ENCODE assay signal across 13 mouse cellular contexts in genomic region chr16:70881098-70881850, GRCm38 (mm10).
DNase-seq lines count a peak whose midpoint lies in the region; ATAC-seq lines count a peak whose summit lies in the region.
"Had no signal": no experiment of that assay in that cellular context is flagged by ENCODE, and none has a peak within 500 bp of the region (broad histone marks: within the 10 kb centered on the region; RNA-seq: fewer than 3 reads in every experiment).

No protein-coding gene starts in this region.

- DNase-seq in layer of hippocampus, postnatal 25 days (ENCODE audit: extremely low spot score in 1 of 2, low spot score in 1 of 2), result peak; percentile 12 to 14
- DNase-seq in layer of hippocampus, adult 11-12 months (ENCODE audit: low spot score), result no peak
- DNase-seq in left cerebral cortex, postnatal 25 days (ENCODE audit: low spot score in 2 of 2), result peak; percentile 27 to 58
- no peak for DNase-seq in adrenal gland, adult 8-10 months
- DNase-seq in thymus, adult 18-20 months, result no peak
- DNase-seq: heart, postnatal 36 days; kidney, postnatal 14 days had no signal

- peak; percentile 66 for ATAC-seq in forebrain, embryonic 13.5 days
- peak; percentile 86 for ATAC-seq in neural tube, embryonic 15.5 days (ENCODE audit: low FRiP score)
- no peak for ATAC-seq in liver, embryonic 12.5 days

- no peaks in the 10 kb centered on the region for H3K27me3 ChIP-seq in forebrain, embryonic 13.5 days
- H3K27me3 ChIP-seq in neural tube, embryonic 15.5 days (replicated peaks), result no peaks in the 10 kb centered on the region
- H3K27me3 ChIP-seq in liver, embryonic 12.5 days (replicated peaks), result no peaks in the 10 kb centered on the region
- H3K27me3 ChIP-seq: CH12.LX had no signal

- H3K9me3 ChIP-seq in forebrain, embryonic 13.5 days (replicated peaks), result no peaks in the 10 kb centered on the region
- no peaks in the 10 kb centered on the region for H3K9me3 ChIP-seq in neural tube, embryonic 15.5 days (replicated peaks)
- no peaks in the 10 kb centered on the region; the same call in 1 of the 2 replicates for H3K9me3 ChIP-seq in liver, embryonic 12.5 days (replicated peaks)

- peak overlapping the region; percentile 41 for H3K4me2 ChIP-seq in forebrain, embryonic 13.5 days
- H3K4me2 ChIP-seq in neural tube, embryonic 15.5 days, result peak overlapping the region; percentile 51
- H3K4me2 ChIP-seq in liver, embryonic 12.5 days, result no peak overlapping the region
- H3K4me2 ChIP-seq: liver, embryonic 11.5 days had no signal

- WGBS in forebrain, embryonic 13.5 days, result 57% methylated on average over 14 of the region's 14 CpGs
- WGBS in neural tube, embryonic 15.5 days, result 40% methylated on average over 14 of the region's 14 CpGs
- WGBS in liver, embryonic 12.5 days (ENCODE audit: insufficient replicate concordance), result 73% methylated on average over 14 of the region's 14 CpGs

- H3K27ac ChIP-seq in forebrain, embryonic 13.5 days, result peak overlapping the region; percentile 26; the same call in 1 of the 2 replicates
- H3K27ac ChIP-seq in neural tube, embryonic 15.5 days (replicated peaks), result peak overlapping the region; percentile 71
- H3K27ac ChIP-seq in liver, embryonic 12.5 days, result no peak overlapping the region
- H3K27ac ChIP-seq: stomach, postnatal 0 days had no signal

- H3K4me1 ChIP-seq in forebrain, embryonic 13.5 days, result peaks cover 12% of the 10 kb centered on the region; the same call in 1 of the 2 replicates
- 0 out of 2 replicates have a peak, but pooled peaks cover 9% of the 10 kb centered on the region for H3K4me1 ChIP-seq in neural tube, embryonic 15.5 days
- H3K4me1 ChIP-seq in liver, embryonic 12.5 days, result no peaks in the 10 kb centered on the region

- H3K4me3 ChIP-seq in forebrain, embryonic 13.5 days, result no peak overlapping the region
- peak overlapping the region; percentile 23 for H3K4me3 ChIP-seq in neural tube, embryonic 15.5 days (replicated peaks)
- H3K4me3 ChIP-seq in liver, embryonic 12.5 days, result no peak overlapping the region

- no peaks in the 10 kb centered on the region for H3K36me3 ChIP-seq in forebrain, embryonic 13.5 days (ENCODE audit: poor library complexity, severe bottlenecking)
- no peaks in the 10 kb centered on the region for H3K36me3 ChIP-seq in neural tube, embryonic 15.5 days
- no peaks in the 10 kb centered on the region for H3K36me3 ChIP-seq in liver, embryonic 12.5 days

- intact Hi-C loops in left cerebral cortex, postnatal 25 days (cut with DNase I), result loop anchor here (5.0 kb wide), 1 partner anchor 316 kb away; no protein-coding TSS in a partner anchor

- H3K9ac ChIP-seq in forebrain, embryonic 13.5 days, result no peak overlapping the region
- peak overlapping the region; percentile 20; the same call in 1 of the 2 replicates for H3K9ac ChIP-seq in neural tube, embryonic 15.5 days (replicated peaks)
- H3K9ac ChIP-seq in liver, embryonic 12.5 days, result no peak overlapping the region

Comparison
In these comparisons a context has a peak if more than half of its experiments do, and no peak if none do; other contexts are left out.
1. DNase-seq: peak in layer of hippocampus, postnatal 25 days (2 of 2) and left cerebral cortex, postnatal 25 days (2 of 2); none in layer of hippocampus, adult 11-12 months (single experiment), adrenal gland, adult 8-10 months (single experiment) and thymus, adult 18-20 months (0 of 2).